Mouse (Mus musculus): ENCODE measurements at regions not wholly inside any gene's neighbourhood (a gene's known extent, or its start where the extent isn't known, plus 50 kb on each side); places are given as distances from the start of the nearest gene placed in this dataset.

DNA sequence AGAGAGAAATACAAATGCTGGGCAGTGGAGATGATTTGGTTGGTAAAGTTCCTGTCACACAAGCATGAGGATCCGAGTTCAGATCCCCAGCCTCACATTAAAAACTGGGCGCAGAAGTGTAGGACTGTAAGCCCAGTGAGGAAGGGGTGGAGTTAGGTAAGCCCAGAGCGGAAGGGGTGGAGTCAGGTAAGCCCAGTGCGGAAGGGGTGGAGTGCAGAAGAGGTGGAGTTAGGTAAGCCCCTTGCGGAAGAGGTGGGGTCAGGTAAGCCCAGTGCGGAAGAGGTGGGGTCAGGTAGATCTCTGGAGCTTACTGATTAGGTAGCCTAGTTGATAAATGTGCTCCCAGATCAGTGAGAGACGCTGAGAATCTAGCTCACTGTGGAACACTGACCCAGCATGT, 97.4 kb upstream of the Klf13 start:
- TF ChIP-seq POLR2A (IDR thresholded peaks at IDR 0.05; ENCODE audit: extremely low read depth, insufficient read depth, low read length) (no peak), CTCF (IDR thresholded peaks at IDR 0.05; ENCODE audit: low read depth, low read length) (no peak)

Measured in liver, adult 2 months (tissue).